Mouse (Mus musculus) urinary bladder, adult 18-20 months (tissue): ENCODE results near the gene Tnfaip3.

Experiments used
- DNase-seq, 2 experiments: peaks; one replicate each; pipeline ENCODE4 v3.0.0; 2022; ENCODE audit warnings: low spot score in 2 of 2, mixed read lengths in 2 of 2

Gene Tnfaip3

GRCm38 (mm10) chr10:19014381-19015256, 838 bp downstream of the Tnfaip3 start:
- DNase-seq, result peak in 1 of 2 experiments; percentile 21

DNA sequence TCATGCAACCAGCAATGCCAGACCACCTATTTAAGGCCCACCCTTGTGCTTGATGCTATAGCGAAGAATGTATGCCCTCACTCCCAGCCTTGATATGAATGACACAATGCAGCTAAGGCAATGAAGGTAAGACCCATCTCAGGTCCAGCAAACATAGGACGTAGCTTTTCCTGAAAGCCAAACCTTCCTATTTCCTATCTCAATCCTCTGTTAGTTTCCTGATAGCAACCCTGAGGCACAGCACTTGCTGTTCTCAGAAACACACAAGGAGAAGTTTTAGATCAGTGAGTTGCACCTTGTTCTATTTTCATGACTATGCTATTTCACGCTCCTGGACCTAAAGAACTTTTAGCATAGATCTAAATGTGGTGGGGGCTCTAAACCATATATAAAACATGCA, 2.1 kb downstream of the Tnfaip3 start:
- DNase-seq, result no peak

DNA sequence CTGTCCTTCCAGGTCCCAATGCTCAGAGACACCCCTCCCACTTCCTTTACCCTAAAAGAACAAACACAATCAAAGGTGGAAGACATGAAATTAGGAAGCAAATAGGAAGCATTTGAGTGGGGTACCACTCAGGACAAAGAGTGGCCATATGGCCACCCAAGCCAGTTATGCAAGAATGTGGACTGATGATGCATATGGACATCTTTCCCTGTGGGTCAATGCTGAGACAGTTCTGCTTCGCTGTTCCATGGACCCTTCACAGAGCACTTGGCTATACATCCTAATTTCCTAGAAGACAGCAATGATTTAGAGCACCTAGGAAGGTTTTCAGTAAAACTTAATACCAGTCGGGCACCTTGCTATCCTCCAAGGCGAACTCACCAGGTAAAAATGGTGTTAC, 2.8 kb downstream of the Tnfaip3 start:
- DNase-seq, result no peak

DNA sequence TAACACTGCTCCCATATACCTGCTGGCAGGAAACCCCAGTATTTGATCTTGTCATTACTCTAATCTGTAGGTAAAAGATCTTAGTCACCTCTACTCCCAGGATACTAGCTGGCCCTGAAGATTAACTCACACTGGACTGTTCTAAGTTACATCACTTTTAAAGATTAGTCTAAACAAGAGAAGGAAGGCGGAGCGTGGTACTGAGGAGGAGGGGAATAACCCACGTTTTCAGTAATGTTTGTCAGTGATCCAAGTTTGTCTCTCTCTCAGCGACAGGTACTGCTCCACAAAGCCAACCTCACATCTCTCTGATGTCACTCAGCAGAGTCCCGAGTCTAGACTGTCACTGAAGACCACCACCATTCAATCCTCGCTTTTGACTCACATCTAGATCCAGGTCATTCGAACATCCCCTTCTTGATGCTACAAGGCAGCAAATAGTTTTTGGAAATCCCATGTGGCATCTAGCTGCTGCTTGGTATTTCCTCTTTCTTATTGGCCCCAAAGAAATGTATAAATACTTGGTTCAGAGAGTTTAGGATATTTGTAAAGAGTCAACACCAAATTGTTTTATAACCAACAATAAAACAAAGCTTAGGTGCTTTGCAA, 3.5 kb downstream of the Tnfaip3 start:
- DNase-seq, result no peak

GRCm38 (mm10) chr10:19010414-19010813, 5.0 kb downstream of the Tnfaip3 start:
- no peak for DNase-seq

DNA sequence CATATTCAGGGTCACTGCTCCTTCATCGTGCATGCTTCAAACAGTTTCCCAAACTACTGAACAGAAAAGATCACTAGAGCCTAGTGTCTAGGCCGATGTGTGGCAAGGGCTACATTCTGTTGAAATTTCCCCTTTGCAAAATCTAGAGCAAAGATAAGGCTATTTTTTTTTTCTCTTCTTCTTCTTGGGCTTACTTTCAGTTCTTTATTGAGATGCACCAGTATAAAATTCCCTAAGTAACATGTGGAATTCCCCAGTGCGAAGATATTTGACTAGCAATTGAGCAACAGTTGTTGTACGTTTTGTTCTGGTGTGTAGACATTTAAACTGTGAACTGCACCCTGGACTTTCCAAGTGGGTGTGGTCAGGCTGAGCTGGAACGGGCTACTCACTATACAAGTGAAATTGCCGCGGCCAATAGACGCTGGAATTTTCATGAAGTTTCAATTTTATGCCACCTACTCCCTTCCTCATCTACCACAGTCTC, 6.2 kb downstream of the Tnfaip3 start:
- peak in 1 of 2 experiments; percentile 49 for DNase-seq

GRCm38 (mm10) chr10:19008607-19008940, 6.9 kb downstream of the Tnfaip3 start:
- DNase-seq, result no peak

DNA sequence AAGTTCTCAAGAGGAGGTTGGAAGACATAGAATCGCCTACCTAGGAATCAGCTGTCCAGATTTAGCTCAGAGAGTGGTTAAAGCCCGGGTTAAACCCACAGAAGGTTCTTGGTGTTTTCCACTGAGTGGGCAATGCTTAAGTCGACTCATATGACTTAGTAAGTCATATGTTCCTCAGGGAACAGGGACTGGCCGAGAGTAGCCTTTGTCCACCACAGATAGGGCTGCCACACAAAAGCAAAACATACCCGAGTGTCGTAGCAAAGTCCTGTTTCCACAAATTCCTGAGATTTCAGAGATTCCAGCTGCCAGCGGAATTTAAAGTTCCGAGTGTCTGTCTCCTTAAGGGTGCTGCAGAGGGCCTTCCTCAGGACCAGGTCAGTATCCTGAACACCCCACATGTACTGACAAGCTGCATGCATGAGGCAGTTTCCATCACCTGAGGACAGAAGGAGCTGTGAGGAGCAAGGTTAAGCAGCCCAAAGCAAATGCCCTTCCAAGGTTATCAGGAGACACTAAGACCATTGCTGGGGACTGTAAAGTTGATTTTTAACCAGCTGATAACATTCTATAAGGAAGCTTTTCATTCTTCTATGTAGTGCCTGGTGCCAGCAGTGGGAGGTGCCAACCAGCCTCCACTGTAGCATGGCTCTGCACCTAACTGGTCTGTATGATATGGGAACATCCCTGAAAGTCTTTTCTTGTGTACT, 7.4 kb downstream of the Tnfaip3 start:
- no peak for DNase-seq

DNA sequence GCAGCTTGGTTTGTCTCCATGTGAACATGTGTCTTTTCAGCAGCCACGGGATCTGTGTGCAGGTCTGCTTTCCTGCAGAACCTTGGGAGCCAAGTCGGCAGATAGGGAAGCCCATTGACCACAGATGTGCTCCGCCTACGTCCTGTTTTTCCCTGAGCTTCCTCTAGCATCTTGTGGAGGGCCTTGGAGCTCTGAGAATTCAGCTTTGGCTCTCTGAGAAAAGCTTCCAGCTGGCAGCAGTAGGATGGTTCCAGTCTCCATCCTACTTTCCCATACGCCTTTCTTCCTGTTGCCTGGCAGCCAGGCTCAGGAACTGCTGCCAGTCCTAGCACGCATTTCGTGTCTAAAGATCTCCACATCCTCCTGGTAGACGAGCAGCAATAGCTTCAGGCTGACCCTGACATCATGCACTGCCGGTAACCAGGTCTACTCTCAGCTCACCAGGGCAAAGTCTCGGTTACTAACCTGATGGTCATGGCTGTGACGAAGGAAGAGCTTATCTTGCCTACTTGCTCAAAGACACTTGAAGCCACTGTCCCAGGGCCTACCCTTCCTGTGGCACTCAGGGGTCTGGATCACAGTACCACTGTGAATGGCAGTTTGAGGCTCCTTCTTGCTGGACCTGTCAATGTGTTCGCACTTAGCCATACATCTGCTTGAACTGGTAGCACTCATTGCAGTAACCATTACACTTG, 13.2 kb downstream of the Tnfaip3 start:
- no peak for DNase-seq

DNA sequence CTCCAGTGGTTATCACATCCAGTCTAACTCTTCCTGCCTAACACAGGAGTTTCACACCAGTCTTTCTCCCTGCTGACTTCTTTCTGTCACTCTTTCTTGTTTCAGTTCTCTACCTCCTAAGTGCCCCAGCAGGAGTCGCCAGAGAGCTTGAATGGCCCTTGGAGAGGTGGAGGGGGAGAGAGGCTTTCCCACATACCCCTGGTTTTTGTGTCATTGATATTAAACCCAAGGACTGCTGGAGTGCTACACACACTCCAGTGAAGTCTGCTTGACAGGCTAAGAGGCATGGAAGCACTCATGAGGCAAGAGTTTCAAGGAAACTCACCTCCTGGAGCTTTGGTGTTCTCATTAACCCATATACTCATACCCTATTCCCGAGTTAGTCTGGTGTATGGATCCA, 16.0 kb downstream of the Tnfaip3 start:
- no peak for DNase-seq

DNA sequence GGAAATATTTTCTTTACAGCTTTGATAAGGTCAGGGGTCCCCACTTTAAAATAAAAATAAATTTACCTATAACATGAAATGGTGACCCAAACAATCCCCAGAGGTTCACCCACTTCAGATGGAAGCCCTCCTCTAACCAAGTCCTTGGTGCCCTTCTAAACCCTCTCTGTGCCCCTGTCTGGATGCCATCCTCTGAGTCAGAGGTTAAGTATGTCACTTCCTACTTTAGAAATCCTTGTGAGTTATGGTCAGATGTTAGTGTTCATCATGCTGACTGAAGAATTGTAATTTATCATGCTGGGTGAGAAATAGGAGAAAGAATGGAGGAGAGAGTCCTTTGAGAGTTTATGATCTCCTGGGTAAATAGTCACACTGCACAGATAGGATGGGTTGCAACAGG, 19.1 kb downstream of the Tnfaip3 start:
- no peak for DNase-seq

GRCm38 (mm10) chr10:18995465-18996261, 19.8 kb downstream of the Tnfaip3 start:
- DNase-seq, result no peak

DNA sequence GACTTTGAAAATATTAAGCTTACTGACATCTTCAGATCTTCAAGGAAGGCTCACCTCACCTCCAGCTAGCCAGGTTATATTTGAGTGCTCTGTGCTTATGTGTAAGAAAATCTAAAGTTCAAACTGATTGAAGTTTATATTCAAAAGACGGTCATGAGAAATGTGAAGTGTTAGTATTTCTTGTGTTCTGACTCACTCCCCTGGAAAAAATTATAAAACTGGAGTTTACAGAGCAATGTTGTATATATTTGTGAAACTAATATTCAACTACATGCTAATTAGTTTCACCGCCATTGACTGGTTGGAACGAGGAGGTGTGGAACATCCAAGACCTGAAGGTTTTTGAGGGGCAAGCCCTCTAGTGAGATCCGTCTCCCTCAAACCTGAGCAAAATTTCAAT, 22.5 kb downstream of the Tnfaip3 start:
- no peak for DNase-seq

GRCm38 (mm10) chr10:18991057-18991456, 24.4 kb downstream of the Tnfaip3 start:
- DNase-seq, result no peak

DNA sequence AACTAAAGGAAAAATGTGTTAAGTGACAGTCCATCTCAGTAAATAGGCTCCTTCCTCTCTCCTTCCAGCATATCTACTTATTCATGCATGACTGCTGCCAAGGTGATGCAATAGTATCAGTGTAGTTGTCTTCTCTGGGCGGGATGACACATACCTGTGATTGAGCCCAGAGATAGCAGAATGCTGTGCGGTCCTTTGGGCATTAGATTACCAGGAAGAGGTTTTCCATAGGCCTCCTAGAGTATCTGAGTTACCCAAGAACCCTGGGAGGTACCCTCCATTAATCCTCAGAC, 27.6 kb downstream of the Tnfaip3 start:
- DNase-seq, result no peak

DNA sequence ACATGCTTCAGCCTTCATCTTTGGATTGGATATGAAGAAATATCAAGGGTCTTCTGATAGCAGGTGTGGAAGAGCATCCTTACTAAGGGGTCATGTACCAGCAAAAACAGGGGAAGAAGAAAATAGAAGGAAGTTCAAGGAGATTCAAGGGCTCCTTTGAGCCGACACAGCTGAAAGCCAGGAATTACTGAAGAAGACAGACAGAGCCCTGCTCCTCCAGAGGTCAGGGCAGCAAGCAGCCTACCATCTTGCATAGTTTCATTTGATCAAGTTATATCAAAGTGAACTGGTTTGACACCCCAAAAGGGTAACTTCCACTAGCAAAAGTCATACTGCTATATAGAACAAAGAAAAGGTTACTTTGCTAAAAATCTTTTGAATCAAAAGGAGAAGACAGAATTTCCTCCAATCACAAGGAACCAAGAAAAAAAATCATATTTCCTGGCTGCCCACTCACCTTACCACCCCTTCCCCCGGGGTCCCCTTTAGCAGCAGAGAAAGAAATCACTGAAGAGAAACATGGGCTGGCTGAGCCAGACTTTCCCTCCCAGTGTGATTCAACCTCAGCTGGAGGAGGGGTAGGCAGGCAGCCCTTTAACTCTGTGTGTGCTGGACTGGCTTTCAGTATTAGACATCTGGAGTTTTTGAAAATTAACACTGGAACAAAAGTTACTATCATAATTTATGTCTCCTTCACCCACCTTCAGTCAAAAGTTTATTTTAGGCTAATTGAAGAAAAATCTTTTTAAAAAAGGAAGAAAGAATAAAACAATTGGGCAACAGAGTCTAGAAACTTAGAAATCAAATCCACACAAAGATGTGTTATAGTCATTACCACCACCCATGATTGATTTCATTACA, 28.2 kb downstream of the Tnfaip3 start:
- DNase-seq, result no peak

DNA sequence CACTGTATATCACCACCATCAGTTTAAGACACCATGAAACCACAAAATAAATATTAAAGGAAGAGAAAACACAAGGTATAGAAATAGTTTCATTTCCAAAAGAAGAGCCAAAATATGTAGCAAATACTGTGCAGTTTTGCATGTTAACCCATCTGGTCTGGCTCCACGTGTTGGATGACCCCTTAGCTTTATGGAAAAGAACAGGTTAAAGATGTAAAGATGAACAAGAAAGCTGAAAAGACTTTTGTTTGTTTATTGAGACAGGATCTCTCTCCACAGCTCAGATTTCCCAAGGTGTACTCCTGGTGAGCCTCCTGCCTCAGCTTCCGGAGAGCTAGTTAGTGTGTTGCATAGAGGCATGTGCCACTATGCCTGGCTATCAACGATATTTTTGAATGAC, 29.9 kb downstream of the Tnfaip3 start:
- no peak for DNase-seq

DNA sequence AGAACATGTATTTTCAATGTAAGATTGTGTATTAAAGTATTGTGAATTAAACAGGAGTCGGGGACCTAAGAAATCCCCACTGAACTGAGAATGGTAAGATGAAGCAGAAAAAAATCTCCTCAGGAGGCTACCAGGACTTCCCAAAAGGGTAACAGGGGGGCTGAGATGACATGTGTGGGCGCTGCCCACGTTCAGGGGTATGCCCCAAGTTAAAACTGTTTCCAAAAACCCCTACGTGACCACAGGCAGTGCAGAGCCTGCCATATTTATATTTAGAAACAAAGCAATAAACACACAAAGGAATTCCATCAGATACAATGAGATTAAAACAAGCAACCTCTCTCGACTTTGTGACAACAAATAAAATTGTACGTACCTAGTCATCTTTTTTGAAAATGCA, 31.9 kb downstream of the Tnfaip3 start:
- DNase-seq, result no peak

DNA sequence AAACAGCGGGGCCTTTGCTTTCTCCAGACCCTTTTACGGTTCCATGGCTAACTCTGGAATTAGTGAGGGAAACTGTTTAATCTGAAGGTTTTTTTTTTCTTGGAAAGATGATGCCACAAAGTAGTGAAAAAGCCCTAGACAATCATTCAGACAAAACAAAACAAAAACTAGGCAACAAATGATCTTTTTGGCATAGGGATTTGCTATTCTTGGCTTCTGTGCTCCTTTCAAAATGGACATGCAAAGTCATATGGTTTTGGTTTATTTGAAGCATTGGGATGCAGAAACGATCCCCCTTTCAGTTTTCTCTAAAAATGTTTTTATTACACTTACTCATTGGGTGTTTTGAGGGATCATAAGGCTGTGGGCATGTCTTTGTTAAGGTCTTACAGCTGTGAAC, 41.0 kb downstream of the Tnfaip3 start:
- no peak for DNase-seq

GRCm38 (mm10) chr10:18966893-18967292, 48.6 kb downstream of the Tnfaip3 start:
- no peak for DNase-seq

DNA sequence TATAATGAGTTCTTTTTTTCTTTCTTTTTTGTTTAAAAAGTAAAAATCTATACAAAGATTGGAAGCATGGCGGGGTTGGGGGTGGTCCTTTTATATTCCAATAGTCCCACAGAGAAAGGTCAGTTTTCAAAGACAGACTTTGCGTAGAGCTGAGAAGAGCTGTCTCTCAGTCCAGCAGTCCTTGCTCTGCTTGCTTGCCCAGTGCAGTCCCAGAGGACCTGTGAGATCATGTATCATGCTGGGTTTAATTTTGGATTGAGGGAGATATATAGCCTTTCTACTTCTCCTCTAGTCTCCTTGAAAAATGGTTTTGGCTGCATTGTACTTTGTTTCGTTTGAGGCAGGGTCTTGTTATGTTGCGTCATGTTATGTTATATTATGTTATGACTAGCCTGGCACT, 49.9 kb downstream of the Tnfaip3 start:
- DNase-seq, result no peak
